Mouse (Mus musculus) heart, adult 10 weeks (tissue): ENCODE results near the gene Olfr181. TPM values are rescaled to one million over a fixed set of nuclear protein-coding genes. Genes with fewer than 3 reads are reported as not detected.

Experiments
- polyA plus RNA-seq: library from polyadenylated mRNA; stranded (reverse); fragments of 350-450 nt; fragmentation: Illumina TruSeq; extraction: RNeasy Lipid Tissue Mini Kit (QIAGEN cat#74804); gene quantifications from one replicate; pipeline ENCODE4 v1.2.3, GENCODE M21; 2014; ENCODE audit warnings: low read depth, low replicate concordance

Olfr181 gene
- not detected for polyA plus RNA-seq

DNA sequence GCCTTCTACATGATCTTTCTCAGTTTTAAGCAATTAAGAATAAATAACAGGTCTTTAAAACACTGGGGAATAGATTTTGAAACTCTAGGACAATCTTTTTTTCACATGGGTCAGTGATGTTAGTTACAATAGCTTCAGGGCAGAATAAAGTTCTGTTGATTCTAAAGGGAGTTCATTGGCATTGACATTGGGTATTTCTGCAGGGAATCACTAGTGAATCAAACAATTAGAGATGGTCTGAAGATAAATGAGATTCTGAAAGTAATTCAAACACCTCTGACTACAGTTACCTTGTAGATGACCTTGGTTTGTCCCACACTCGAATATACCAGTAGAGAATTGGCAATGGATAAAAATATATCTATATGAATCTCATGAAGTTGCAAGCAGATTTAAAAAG lies at the start of gene Olfr181:
Gene Olfr181, minus strand, starts transcription at position 101 of the 400 bp plus-strand sequence.

DNA sequence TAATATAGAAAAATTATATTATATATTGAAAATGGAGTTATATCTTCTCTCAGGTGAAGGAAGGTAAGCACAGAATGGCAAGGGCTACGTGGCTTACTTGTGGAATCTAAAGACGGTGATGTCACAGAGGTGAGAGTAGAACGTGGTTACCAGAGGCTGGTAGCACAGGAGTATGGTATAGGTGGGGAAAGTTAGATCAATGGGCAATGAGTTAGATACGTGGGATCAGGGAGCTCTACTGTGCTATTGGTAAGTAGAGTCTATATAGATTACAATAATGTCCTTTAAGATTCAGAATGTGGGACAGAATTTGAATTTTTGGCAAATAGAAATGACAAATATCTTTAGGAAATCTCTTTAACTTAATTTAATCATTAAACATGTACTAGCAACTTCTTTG lies 737 bp upstream of the Olfr181 start, which contains the start of gene Olfr180:
Gene Olfr180, minus strand, starts transcription at position 101 of the 400 bp plus-strand sequence.

DNA sequence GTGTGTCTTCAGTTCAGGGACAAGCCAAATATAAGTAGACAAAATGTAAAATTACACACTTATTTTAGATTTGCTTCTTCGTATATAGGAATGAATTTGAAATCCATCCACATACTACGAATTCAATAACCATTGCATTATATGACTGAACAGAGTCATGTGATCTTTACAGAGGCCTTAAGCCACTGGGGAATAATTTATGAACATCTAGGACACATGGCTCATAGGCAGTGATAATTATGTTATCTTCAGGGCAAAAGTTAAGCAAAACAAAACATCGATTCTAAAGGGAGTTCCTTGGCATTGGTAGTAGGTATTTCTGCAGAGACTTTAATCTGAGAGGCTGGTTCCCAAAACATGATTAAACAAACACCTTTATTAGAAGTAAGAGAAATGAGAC lies 36.6 kb downstream of the Olfr181 start, which contains the start of gene Olfr178:
Gene Olfr178, minus strand, starts transcription at position 101 of the 400 bp plus-strand sequence.

Other genes with a start within 250 kb of the Olfr181 start
- not detected for gene Gpr15, start 209.7 kb downstream of the Olfr181 start, polyA plus RNA-seq
- gene Cldnd1, start 200.8 kb downstream of the Olfr181 start, polyA plus RNA-seq: 39.5 TPM
- gene Olfr172, start 165.6 kb downstream of the Olfr181 start, polyA plus RNA-seq: not detected
- gene Olfr173, start 128.5 kb downstream of the Olfr181 start, polyA plus RNA-seq: not detected
- not detected for gene Olfr175-ps1, start 102.0 kb downstream of the Olfr181 start, polyA plus RNA-seq
- gene Olfr177, start 54.0 kb downstream of the Olfr181 start, polyA plus RNA-seq: not detected
- gene Olfr178, start 36.7 kb downstream of the Olfr181 start, polyA plus RNA-seq: not detected
- not detected for gene Olfr180, start 637 bp upstream of the Olfr181 start, polyA plus RNA-seq
- gene Olfr183, start 66.6 kb upstream of the Olfr181 start, polyA plus RNA-seq: not detected
- not detected for gene Olfr186, start 101.5 kb upstream of the Olfr181 start, polyA plus RNA-seq
- not detected for gene Olfr187, start 111.0 kb upstream of the Olfr181 start, polyA plus RNA-seq
- gene Olfr190, start 149.2 kb upstream of the Olfr181 start, polyA plus RNA-seq: not detected
- gene Olfr191, start 161.1 kb upstream of the Olfr181 start, polyA plus RNA-seq: not detected
- not detected for gene Olfr193, start 183.1 kb upstream of the Olfr181 start, polyA plus RNA-seq
- not detected for gene Olfr194, start 192.3 kb upstream of the Olfr181 start, polyA plus RNA-seq
- gene Olfr195, start 218.3 kb upstream of the Olfr181 start, polyA plus RNA-seq: not detected
- not detected for gene Olfr196, start 241.7 kb upstream of the Olfr181 start, polyA plus RNA-seq